Mouse (Mus musculus): Measurements from ENCODE around the gene Slc37a1. TPM values are rescaled to one million over a fixed set of nuclear protein-coding genes. Genes with fewer than 3 reads are reported as not detected.

Gene Slc37a1
- total and polyA plus RNA-seq, 3 experiments, result 7.3 to 19.7 (median 9.1) TPM

DNA sequence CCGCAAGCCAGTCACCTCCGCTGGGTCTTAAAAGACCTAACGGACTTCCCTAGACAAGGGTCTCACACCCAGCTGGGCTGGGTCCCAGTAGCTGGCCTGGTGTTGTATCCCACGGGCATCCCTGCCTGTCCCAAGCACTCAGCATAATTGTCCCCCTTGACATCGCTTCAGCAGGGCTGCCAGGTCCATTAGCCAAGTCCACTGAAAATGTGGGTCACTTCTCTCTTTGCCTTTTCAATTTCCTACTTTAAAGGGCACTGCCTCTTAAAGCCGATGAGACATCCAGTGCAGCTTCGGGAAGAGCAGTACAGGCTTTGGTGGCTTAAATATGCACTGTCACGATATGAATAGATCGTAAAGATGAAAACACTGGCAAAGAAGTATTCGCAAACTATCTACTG lies 91.8 kb downstream of the Slc37a1 start:
- TF ChIP-seq CTCF (IDR thresholded peaks at IDR 0.05) (no peak), EP300 (IDR thresholded peaks at IDR 0.05; ENCODE audit: insufficient read depth, low read depth, low read length) (no peak), POLR2A (IDR thresholded peaks at IDR 0.05; ENCODE audit: insufficient read depth, low read depth, low read length) (no peak)
- peak overlapping the region; percentile 12; the same call in 1 of the 2 replicates for H3K27ac ChIP-seq
- DNase-seq, result peak; percentile 32 to 50
- 61% methylated on average over 10 of the region's 10 CpGs for WGBS
- intact Hi-C loops (cut with DNase I), result loop anchor here (1.0 to 5.0 kb wide), 2 partner anchors 114 to 289 kb away; no protein-coding TSS in a partner anchor
- H3K9ac ChIP-seq (ENCODE audit: low read depth, low read length), result no peak overlapping the region
- no peaks in the 10 kb centered on the region for H3K79me2 ChIP-seq (replicated peaks; ENCODE audit: control insufficient read depth, insufficient read depth, low read length)
- H3K27me3 ChIP-seq (ENCODE audit: control insufficient read depth, insufficient read depth, low read length), result no peaks in the 10 kb centered on the region
- no peak overlapping the region for H3K4me3 ChIP-seq
- H3K36me3 ChIP-seq (ENCODE audit: control insufficient read depth, insufficient read depth, low read length), result no peaks in the 10 kb centered on the region
- H3K4me1 ChIP-seq (ENCODE audit: control insufficient read depth, insufficient read depth, low read length), result peaks cover 2% of the 10 kb centered on the region; the same call in 1 of the 2 replicates

DNA sequence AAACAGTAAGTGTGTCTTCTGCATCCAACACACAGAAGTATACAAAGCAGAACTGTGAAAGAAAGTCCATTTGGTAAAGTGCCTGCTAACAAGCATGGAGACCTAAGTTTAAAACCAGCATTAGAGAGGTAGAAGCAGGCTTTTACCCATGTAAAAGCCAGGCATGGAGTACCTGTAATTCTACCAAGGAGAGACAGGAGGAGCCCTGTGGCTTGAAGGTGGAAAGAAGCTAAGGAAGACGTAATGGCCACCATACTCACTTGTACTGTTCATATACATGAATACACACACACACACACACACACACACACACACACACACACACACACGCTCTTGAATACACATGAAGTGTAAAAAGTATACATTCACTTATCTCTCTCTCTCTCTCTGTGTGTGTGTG lies 92.5 kb downstream of the Slc37a1 start:
- Histone ChIP-seq H3K79me2 (replicated peaks; ENCODE audit: control insufficient read depth, insufficient read depth, low read length) (no peaks in the 10 kb centered on the region), H3K27ac (no peak overlapping the region), H3K4me3 (no peak overlapping the region), H3K9ac (ENCODE audit: low read depth, low read length) (no peak overlapping the region), H3K4me1 (ENCODE audit: control insufficient read depth, insufficient read depth, low read length) (peaks cover 2% of the 10 kb centered on the region), H3K27me3 (ENCODE audit: control insufficient read depth, insufficient read depth, low read length) (no peaks in the 10 kb centered on the region), H3K36me3 (ENCODE audit: control insufficient read depth, insufficient read depth, low read length) (no peaks in the 10 kb centered on the region)
- TF ChIP-seq CTCF (IDR thresholded peaks at IDR 0.05) (peak; percentile 14; the same call in 1 of the 2 replicates), EP300 (IDR thresholded peaks at IDR 0.05; ENCODE audit: insufficient read depth, low read depth, low read length) (no peak), POLR2A (IDR thresholded peaks at IDR 0.05; ENCODE audit: insufficient read depth, low read depth, low read length) (no peak)
- intact Hi-C loops (cut with DNase I), result loop anchor here (5.0 kb wide), 1 partner anchor 288 kb away; no protein-coding TSS in a partner anchor
- no peak for DNase-seq
- WGBS, result 75% methylated on average over 2 of the region's 2 CpGs

DNA sequence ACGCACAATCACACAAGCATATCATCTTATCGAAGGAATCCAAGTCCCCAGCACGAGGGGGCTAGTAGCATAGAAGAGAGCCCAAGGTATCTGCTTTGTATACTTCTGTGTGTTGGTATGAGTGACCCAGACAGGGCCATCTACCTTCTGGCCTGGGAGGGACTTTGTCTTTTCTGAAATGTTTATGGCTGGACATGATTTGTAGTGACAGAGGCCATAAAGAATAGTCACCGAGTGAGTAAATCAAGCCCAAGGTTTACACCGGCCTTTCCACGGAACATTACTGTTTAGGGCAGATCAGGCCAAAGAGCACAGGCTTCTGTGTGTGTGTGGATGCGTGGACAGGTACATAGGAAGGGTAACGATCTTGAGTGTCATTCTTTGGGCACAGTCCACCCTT lies 93.3 kb downstream of the Slc37a1 start:
- Histone ChIP-seq H3K4me3 (no peak overlapping the region), H3K36me3 (ENCODE audit: control insufficient read depth, insufficient read depth, low read length) (no peaks in the 10 kb centered on the region), H3K9ac (ENCODE audit: low read depth, low read length) (no peak overlapping the region), H3K79me2 (replicated peaks; ENCODE audit: control insufficient read depth, insufficient read depth, low read length) (no peaks in the 10 kb centered on the region), H3K27me3 (ENCODE audit: control insufficient read depth, insufficient read depth, low read length) (no peaks in the 10 kb centered on the region), H3K27ac (no peak overlapping the region), H3K4me1 (ENCODE audit: control insufficient read depth, insufficient read depth, low read length) (peaks cover 8% of the 10 kb centered on the region)
- intact Hi-C loops (cut with DNase I), result loop anchor here (5.0 kb wide), 2 partner anchors 52 to 287 kb away; no protein-coding TSS in a partner anchor
- TF ChIP-seq POLR2A (IDR thresholded peaks at IDR 0.05; ENCODE audit: insufficient read depth, low read depth, low read length), result no peak
- no peak for DNase-seq
- 85% methylated on average over 8 of the region's 8 CpGs for WGBS

DNA sequence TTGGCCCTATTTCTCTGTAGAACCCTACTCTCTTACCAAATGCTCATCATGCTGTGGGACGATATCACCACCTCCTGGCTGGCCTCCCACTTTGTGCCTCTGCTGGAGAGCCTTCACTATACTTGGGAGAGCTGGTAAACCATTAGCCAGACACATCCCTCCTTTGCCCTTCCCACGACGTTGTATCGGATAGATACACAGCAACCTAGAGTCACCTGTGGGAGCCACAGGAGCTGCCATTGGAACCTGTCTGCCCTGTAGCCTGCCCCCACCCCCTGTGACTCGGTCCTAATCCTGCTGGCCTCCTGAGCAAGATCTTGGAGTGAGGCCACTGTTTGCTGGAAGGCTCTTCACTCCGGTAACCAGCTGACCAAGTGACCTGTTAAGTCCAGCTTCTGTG lies 96.7 kb downstream of the Slc37a1 start:
- no peak overlapping the region for H3K27ac ChIP-seq
- no peaks in the 10 kb centered on the region for H3K79me2 ChIP-seq (replicated peaks; ENCODE audit: control insufficient read depth, insufficient read depth, low read length)
- TF ChIP-seq POLR2A (IDR thresholded peaks at IDR 0.05; ENCODE audit: insufficient read depth, low read depth, low read length) (no peak), EP300 (IDR thresholded peaks at IDR 0.05; ENCODE audit: insufficient read depth, low read depth, low read length) (no peak), CTCF (IDR thresholded peaks at IDR 0.05) (no peak)
- intact Hi-C loops (cut with DNase I), result loop anchor here (2.0 to 5.0 kb wide), 2 partner anchors 49 to 65 kb away; no protein-coding TSS in a partner anchor
- H3K9ac ChIP-seq (ENCODE audit: low read depth, low read length), result no peak overlapping the region
- DNase-seq, result no peak
- no peaks in the 10 kb centered on the region for H3K27me3 ChIP-seq (ENCODE audit: control insufficient read depth, insufficient read depth, low read length)
- H3K36me3 ChIP-seq (ENCODE audit: control insufficient read depth, insufficient read depth, low read length), result no peaks in the 10 kb centered on the region
- H3K4me1 ChIP-seq (ENCODE audit: control insufficient read depth, insufficient read depth, low read length), result peaks cover 10% of the 10 kb centered on the region
- WGBS, result 70% methylated on average over 6 of the region's 6 CpGs
- H3K4me3 ChIP-seq, result no peak overlapping the region

DNA sequence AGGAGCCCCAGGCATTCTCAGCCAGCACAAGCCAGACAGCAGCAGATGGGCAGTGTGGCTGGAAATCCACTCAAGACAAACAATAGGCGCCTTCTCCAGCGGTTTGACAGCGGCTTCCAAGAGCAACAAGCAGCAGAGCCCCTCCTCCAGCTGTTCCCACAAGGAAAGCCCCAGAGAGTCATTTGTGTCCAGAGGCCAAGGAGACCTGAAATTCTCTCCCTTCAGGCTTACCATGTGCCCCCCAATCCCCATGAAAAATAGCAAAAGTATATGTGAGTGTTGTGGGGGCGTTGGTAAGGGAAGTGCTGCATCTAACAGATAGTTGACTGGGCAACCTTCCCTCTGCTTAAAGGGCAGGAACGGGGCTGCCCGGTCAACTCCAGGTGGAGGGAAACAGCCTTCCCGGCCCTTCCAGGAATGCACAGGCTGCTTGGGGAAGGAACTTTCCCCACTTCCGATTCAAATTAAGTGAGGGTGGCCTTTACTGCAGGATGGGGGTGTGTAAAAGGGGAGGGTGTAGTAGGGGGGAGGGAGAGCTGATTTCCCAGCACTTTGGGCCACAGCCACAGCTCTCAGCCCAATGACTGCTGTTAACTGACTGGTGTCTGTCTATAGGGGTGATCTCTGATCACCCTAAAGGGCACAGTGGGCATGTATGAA lies 98.5 kb downstream of the Slc37a1 start:
- Histone ChIP-seq H3K4me3 (peak overlapping the region; percentile 59; the same call in 1 of the 2 replicates), H3K27me3 (ENCODE audit: control insufficient read depth, insufficient read depth, low read length) (no peaks in the 10 kb centered on the region)
- intact Hi-C loops (cut with DNase I), result loop anchor here (5.0 kb wide), 2 partner anchors 37 to 47 kb away; no protein-coding TSS in a partner anchor

More for the DNA sequence above, 98.5 kb downstream of the Slc37a1 start:
- peaks cover 10% of the 10 kb centered on the region for H3K4me1 ChIP-seq (ENCODE audit: control insufficient read depth, insufficient read depth, low read length)
- peak overlapping the region; percentile 68 for H3K27ac ChIP-seq
- no peaks in the 10 kb centered on the region for H3K79me2 ChIP-seq (replicated peaks; ENCODE audit: control insufficient read depth, insufficient read depth, low read length)
- WGBS, result 26% methylated on average over 8 of the region's 8 CpGs
- TF ChIP-seq EP300 (IDR thresholded peaks at IDR 0.05; ENCODE audit: insufficient read depth, low read depth, low read length), result no peak
- no peak for TF ChIP-seq CTCF (IDR thresholded peaks at IDR 0.05)
- no peak for TF ChIP-seq POLR2A (IDR thresholded peaks at IDR 0.05; ENCODE audit: insufficient read depth, low read depth, low read length)
- DNase-seq, result peak; percentile 69 to 82
- H3K9ac ChIP-seq (ENCODE audit: low read depth, low read length), result no peak overlapping the region
- no peaks in the 10 kb centered on the region for H3K36me3 ChIP-seq (ENCODE audit: control insufficient read depth, insufficient read depth, low read length)
